Mouse (Mus musculus): ENCODE data around the gene Golgb1.

Gene Golgb1

GRCm38 (mm10) chr16:36946459-36947159 lies 71.7 kb downstream of the Golgb1 start:
- DNase-seq = no peak

GRCm38 (mm10) chr16:36947646-36948197 lies 72.8 kb downstream of the Golgb1 start:
- no peak for DNase-seq

GRCm38 (mm10) chr16:36949614-36950336 lies 74.8 kb downstream of the Golgb1 start:
- no peak for DNase-seq

- DNase-seq = no peak
These were observed 76.1 kb downstream of the Golgb1 start for GRCm38 (mm10) chr16:36951029-36951428.

GRCm38 (mm10) chr16:36955106-36955505 lies 80.2 kb downstream of the Golgb1 start:
- no peak for DNase-seq

- DNase-seq = no peak
These were observed 88.5 kb downstream of the Golgb1 start for GRCm38 (mm10) chr16:36963415-36963814.

- DNase-seq = no peak
These were observed 104.2 kb downstream of the Golgb1 start for GRCm38 (mm10) chr16:36979127-36979526.

Data from thymus, postnatal 4 days (tissue).